Mouse (Mus musculus) heart, embryonic 14.5 days (tissue): ENCODE measurements around the gene Uox. TPM values are rescaled to one million over a fixed set of nuclear protein-coding genes. Genes with fewer than 3 reads are reported as not detected.

Experiments
- ATAC-seq: fragments of 200-750 bp; cut with Nextera tagmentation; 2 replicates; pipeline ENCODE4 v1.8.0; 2017; ENCODE audit warnings: low read depth, moderate TSS enrichment; ENCODE audit not compliant: insufficient number of reproducible peaks, insufficient read depth, low FRiP score
- H3K27ac ChIP-seq, 2 experiments: fragments of 200-500 bp in 1 of 2; fragments of 300-500 bp in 1 of 2; sonication (generic) in 1 of 2; replicated peaks in 1 of 2; 2 replicates each; pipeline ENCODE4 v1.5.1; 2012 to 2014; ENCODE audit warnings: low read depth in 2 of 2, low read length in 2 of 2, control low read depth in 1 of 2, mild to moderate bottlenecking in 1 of 2, mixed read lengths in 1 of 2; ENCODE audit not compliant: control insufficient read depth in 1 of 2, insufficient read depth in 1 of 2
- H3K27me3 ChIP-seq: fragments of 300-500 bp; sonication (generic); 2 replicates; pipeline ENCODE4 v1.6.1; 2014; ENCODE audit warnings: mild to moderate bottlenecking, low read length, control low read depth; ENCODE audit not compliant: control insufficient read depth, insufficient read depth
- H3K36me3 ChIP-seq: fragments of 300-500 bp; sonication (generic); 2 replicates; pipeline ENCODE4 v1.6.1; 2014; ENCODE audit warnings: mild to moderate bottlenecking, control low read depth, low read length, mixed read lengths; ENCODE audit not compliant: control insufficient read depth, insufficient read depth
- H3K4me1 ChIP-seq, 2 experiments: fragments of 200-500 bp in 1 of 2; fragments of 300-500 bp in 1 of 2; sonication (generic) in 1 of 2; 2 replicates each; pipeline ENCODE4 v1.6.1; 2012 to 2014; ENCODE audit warnings: low read length in 2 of 2, control low read depth in 1 of 2, mixed read lengths in 1 of 2; ENCODE audit not compliant: control insufficient read depth in 2 of 2, insufficient read depth in 2 of 2
- H3K4me2 ChIP-seq: fragments of 300-500 bp; sonication (generic); 2 replicates; pipeline ENCODE4 v1.6.1; 2014; ENCODE audit warnings: mild to moderate bottlenecking, low read length
- H3K4me3 ChIP-seq, 2 experiments: fragments of 200-500 bp in 1 of 2; fragments of 300-500 bp in 1 of 2; sonication (generic) in 1 of 2; 2 replicates each; pipeline ENCODE4 v1.5.1; 2012 to 2014; ENCODE audit warnings: low read length in 2 of 2, mild to moderate bottlenecking in 2 of 2, control low read depth in 1 of 2, low read depth in 1 of 2, moderate library complexity in 1 of 2; ENCODE audit not compliant: control insufficient read depth in 1 of 2, insufficient read depth in 1 of 2
- H3K9ac ChIP-seq: fragments of 300-500 bp; sonication (generic); 2 replicates; pipeline ENCODE4 v1.6.1; 2014; ENCODE audit warnings: mild to moderate bottlenecking, low read length
- H3K9me3 ChIP-seq: fragments of 300-500 bp; sonication (generic); 2 replicates; pipeline ENCODE4 v1.6.1; 2016; ENCODE audit warnings: low read length, control low read depth; ENCODE audit not compliant: control insufficient read depth
- WGBS: fragments of 180-500 bp; shearing (Covaris S2); extraction: QIAGEN DNeasy Blood & Tissue Kit; methylation state at CpG from one replicate; pipeline ENCODE4 v1.1.7; 2014; 5-methylcytosine and 5-hydroxymethylcytosine counted together
- polyA plus RNA-seq: library from polyadenylated mRNA; unstranded; fragments of >200 nt; fragmentation: Nextera tagmentation; extraction: Ambion mirVana; gene quantifications from 2 replicates; pipeline ENCODE4 v1.2.1, GENCODE M21; 2014

The Uox gene
- polyA plus RNA-seq, 1 experiment from 2014 or later, result not detected

GRCm38 (mm10) chr3:146611821-146612220, 41.6 kb downstream of the Uox start:
- H3K27me3 ChIP-seq, result no peaks in the 10 kb centered on the region
- no peak overlapping the region; a peak in 1 of 4 replicates for H3K27ac ChIP-seq
- H3K9ac ChIP-seq, result no peak overlapping the region
- WGBS, result 62% methylated on average over 4 of the region's 4 CpGs
- H3K4me2 ChIP-seq, result no peak overlapping the region
- H3K4me3 ChIP-seq, result no peak overlapping the region
- H3K9me3 ChIP-seq, result no peaks in the 10 kb centered on the region
- no peak for ATAC-seq
- H3K36me3 ChIP-seq, result no peaks in the 10 kb centered on the region
- no peaks in the 10 kb centered on the region; a peak in 1 of 4 replicates for H3K4me1 ChIP-seq

- no peaks in the 10 kb centered on the region for H3K36me3 ChIP-seq
- no peaks in the 10 kb centered on the region for H3K9me3 ChIP-seq
- H3K9ac ChIP-seq, result no peak within 1 kb of the TSS
- H3K4me2 ChIP-seq, result no peak within 1 kb of the TSS
- no peaks in the 10 kb centered on the region for H3K27me3 ChIP-seq
- no peak within 1 kb of the TSS for H3K27ac ChIP-seq
- no peak within 1 kb of the TSS for H3K4me3 ChIP-seq
- no peak for ATAC-seq
- peaks cover 4 to 8% of the 10 kb centered on the region in 2 experiments; a peak in 3 of 4 replicates for H3K4me1 ChIP-seq
- 85% methylated on average over 4 of the region's 4 CpGs for WGBS
These were observed 45.3 kb downstream of the Uox start, which contains the start of gene Dnase2b for GRCm38 (mm10) chr3:146615496-146615895. Gene Dnase2b (minus strand): TSS chr3:146615596.

GRCm38 (mm10) chr3:146616533-146617283, 46.5 kb downstream of the Uox start:
- WGBS, result 68% methylated on average over 5 of the region's 5 CpGs
- Histone ChIP-seq H3K9me3 (no peaks in the 10 kb centered on the region), H3K27ac (no peak overlapping the region), H3K36me3 (no peaks in the 10 kb centered on the region), H3K4me2 (no peak overlapping the region), H3K27me3 (no peaks in the 10 kb centered on the region), H3K4me3 (no peak overlapping the region), H3K9ac (no peak overlapping the region), H3K4me1 (peaks cover 11 to 13% of the 10 kb centered on the region in 2 experiments; a peak in 3 of 4 replicates)
- ATAC-seq, result no peak

GRCm38 (mm10) chr3:146617946-146618345, 47.7 kb downstream of the Uox start:
- no peaks in the 10 kb centered on the region for H3K9me3 ChIP-seq
- H3K36me3 ChIP-seq, result no peaks in the 10 kb centered on the region
- H3K27ac ChIP-seq, result no peak overlapping the region
- H3K9ac ChIP-seq, result no peak overlapping the region
- peaks cover 11 to 13% of the 10 kb centered on the region in 2 experiments; a peak in 3 of 4 replicates for H3K4me1 ChIP-seq
- no peak overlapping the region for H3K4me2 ChIP-seq
- no peak for ATAC-seq
- H3K4me3 ChIP-seq, result no peak overlapping the region
- H3K27me3 ChIP-seq, result no peaks in the 10 kb centered on the region

- H3K9ac ChIP-seq, result no peak overlapping the region
- H3K4me3 ChIP-seq, result no peak overlapping the region
- no peak for ATAC-seq
- peaks cover 11 to 13% of the 10 kb centered on the region in 2 experiments; a peak in 3 of 4 replicates for H3K4me1 ChIP-seq
- no peak overlapping the region for H3K4me2 ChIP-seq
- H3K27me3 ChIP-seq, result no peaks in the 10 kb centered on the region
- no peak overlapping the region for H3K27ac ChIP-seq
- WGBS, result 55% methylated on average over 4 of the region's 4 CpGs
- H3K36me3 ChIP-seq, result no peaks in the 10 kb centered on the region
- H3K9me3 ChIP-seq, result no peaks in the 10 kb centered on the region
These were observed 48.1 kb downstream of the Uox start for GRCm38 (mm10) chr3:146618357-146618756.

GRCm38 (mm10) chr3:146620101-146620500, 49.9 kb downstream of the Uox start:
- Histone ChIP-seq H3K36me3 (no peaks in the 10 kb centered on the region), H3K9me3 (no peaks in the 10 kb centered on the region), H3K4me2 (0 out of 2 replicates have a peak overlapping the region, but pooled peaks have one; percentile 18), H3K4me1 (peaks cover 11 to 13% of the 10 kb centered on the region in 2 experiments; a peak in 3 of 4 replicates), H3K27ac (peak overlapping the region; percentile 9 to 75), H3K4me3 (no peak overlapping the region), H3K27me3 (no peaks in the 10 kb centered on the region), H3K9ac (no peak overlapping the region)
- 70% methylated on average over 10 of the region's 10 CpGs for WGBS
- no peak for ATAC-seq

GRCm38 (mm10) chr3:146620555-146621249, 50.5 kb downstream of the Uox start:
- no peaks in the 10 kb centered on the region for H3K36me3 ChIP-seq
- 60% methylated on average over 14 of the region's 14 CpGs for WGBS
- ATAC-seq, result no peak
- no peak overlapping the region for H3K4me3 ChIP-seq
- no peaks in the 10 kb centered on the region for H3K9me3 ChIP-seq
- no peak overlapping the region for H3K9ac ChIP-seq
- H3K27ac ChIP-seq, result peak overlapping the region; percentile 9 to 75
- peak overlapping the region; percentile 18; the same call in 1 of the 2 replicates for H3K4me2 ChIP-seq
- H3K4me1 ChIP-seq, result peaks cover 11 to 13% of the 10 kb centered on the region in 2 experiments; a peak in 3 of 4 replicates
- H3K27me3 ChIP-seq, result no peaks in the 10 kb centered on the region
